Mouse (Mus musculus): Measurements from ENCODE around the gene Sct. TPM values are rescaled to one million over a fixed set of nuclear protein-coding genes. Genes with fewer than 3 reads are reported as not detected.

Sct gene
- polyA plus RNA-seq (2012; rRNA removed): 0.41 and 1.3 TPM in 2 replicates

DNA sequence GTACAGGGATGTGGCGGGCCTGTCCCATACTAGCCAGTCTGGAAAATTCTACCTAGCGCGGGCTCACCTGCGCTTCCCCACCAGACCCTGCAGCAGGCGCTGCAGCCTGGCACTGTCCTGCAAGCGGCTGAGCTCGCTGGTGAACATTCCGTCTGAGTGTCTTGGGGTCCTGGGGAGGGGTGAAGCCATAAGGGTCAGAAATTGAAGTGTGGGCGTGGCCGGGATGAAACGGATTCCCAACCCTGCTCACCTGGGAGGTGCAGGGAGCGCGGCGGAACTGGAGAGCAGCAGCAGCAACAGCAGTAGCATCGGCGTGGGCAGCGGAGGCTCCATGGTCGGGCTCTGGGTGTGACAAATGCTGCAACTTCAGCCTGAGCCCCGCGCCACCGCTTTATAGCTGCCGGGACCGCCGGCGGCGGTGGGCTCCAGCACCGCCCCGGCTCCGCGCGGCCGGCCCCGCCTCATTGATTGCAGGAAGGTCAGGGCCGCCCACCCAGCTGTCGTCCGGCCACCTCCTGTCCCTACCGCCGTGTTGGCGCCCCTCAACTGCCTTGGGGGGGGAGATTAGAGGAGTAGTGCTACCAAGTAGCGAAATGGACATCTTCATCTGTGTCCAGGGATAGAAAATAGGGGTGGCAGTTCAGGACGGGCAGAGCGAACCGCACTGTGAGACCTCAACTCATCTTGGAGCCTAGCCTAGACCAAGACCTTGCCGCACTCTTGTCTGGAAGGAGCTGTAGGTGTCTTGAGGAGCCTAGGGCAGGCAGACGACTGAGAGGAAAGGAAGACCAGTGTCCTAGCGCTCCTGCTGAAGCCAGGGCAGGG is at the start of gene Sct:
Gene Sct (minus strand): TSS at position 368 of the 825 bp plus-strand sequence.
- no peak for DNase-seq (ENCODE audit: low spot score)

DNA sequence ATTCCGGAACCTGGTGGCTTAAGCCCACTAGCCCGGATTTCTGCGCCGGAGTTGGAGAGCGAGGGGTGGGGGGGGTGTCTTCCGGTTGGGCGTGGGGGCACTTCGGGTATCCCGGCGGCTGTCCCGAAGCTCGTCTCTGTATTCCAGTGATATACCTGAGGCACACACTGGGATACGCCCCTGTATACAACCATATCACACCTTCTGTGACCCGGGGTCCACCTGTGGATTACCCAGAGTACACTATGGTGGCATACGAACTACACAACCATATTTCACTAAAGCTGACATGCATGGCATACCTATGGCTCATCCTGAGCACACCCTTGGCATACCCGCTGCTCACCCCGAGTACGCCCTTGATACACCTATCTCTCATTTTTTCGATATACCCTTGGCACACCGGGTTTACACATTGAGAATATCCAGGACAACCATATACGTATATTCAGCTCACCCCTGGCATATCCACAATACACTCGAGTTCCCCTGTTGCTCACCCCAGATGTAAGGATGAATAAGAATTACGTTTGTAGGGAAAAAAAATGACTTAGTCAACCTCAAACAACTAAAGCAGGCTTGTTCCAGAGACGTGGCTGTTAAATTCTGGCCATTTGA is 49.5 kb upstream of the Sct start:
- no peak for DNase-seq (ENCODE audit: low spot score)

DNA sequence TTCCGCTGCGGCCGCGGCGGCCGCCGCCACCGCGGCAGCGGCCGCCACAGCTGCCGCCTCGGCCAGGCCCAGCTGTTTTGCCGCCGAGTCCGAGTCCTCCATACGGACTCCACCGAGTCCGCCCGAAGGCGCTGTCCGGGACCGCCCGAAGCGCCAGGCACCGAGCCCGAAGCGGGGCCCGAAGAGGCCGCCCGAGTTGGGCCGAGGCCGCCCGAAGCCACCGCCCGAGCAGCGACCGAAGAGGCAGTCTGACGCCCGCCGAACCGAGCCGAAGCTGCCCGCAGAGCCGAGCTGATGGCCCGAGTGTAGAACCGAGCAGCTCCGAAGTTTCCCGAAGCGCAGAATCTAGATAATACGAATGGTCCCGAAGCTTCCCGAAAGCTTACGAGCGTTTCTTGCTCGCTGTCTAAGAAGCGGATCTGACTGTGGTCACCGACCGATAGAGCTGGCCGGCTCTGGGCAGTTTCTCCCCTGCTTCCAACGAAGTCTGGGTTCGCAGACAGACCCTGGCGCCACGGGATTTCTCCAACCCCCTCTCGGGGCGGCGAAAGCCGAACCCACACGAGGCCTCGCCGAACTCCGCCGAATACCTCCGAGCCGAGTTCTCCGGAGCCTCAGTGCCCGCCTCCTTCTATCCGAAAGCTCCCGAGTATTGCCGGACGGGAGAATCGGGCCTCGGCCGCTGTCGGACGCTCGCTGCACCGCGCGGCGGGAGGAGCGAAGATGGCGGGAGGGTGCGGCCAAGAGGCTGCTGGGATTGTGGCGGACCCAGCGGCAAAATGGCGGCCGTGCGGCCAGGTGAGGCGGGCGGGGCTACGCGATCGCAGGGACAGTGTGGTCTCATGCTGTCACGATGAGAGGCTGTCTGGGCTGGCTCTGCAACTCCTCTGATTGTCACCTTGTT is 48.8 kb upstream of the Sct start, which contains the start of the genes Deaf1 and Tmem80:
Gene Deaf1 (minus strand): TSS at position 222 of the 904 bp plus-strand sequence.
Gene Tmem80 (plus strand): TSS at position 271 of the 904 bp plus-strand sequence.
- DNase-seq (ENCODE audit: low spot score): peak; percentile 98

DNA sequence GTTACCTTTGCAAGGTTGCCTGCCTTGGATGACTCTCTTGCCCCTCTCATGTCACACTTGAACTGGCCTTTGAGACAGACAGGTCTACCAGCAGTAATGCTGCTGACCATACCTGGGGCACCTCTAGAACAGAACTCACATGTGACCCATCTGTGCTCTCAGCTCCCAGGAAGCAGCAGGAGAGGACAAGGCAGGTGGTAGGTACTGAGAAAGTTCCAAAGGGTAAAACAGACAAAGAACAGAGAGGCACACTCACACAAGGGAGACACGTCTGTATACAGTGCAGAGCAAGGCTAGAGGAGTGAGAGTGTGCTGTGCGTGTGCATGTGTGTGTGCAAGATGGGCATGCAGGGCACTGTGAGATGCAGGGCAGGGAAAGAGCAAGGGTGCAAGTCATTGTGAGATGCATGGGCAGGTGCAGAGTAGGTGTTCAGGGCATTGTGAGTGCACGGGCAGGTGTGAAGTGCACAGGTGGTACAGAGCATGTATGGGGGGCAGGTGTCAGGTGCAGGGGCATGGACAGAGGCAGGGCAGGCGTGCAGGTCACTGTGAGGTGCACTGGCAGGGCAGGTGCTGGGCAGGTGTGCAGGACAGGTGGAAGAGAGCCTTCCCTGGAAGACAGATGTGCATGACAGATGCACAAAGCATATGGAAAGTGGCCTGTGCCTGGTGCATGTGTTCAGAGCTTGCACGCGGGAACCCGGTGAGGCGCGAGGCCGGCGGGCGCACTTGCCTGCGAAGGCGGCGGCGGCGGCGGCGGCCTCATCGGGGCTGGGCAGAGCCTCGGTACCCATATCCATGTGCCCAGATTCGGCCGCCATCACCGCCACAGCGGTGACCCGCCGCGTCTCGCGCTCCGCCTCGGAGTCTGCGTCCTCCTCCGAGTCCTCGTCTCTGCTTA is 47.9 kb upstream of the Sct start:
- no peak for DNase-seq (ENCODE audit: low spot score)

DNA sequence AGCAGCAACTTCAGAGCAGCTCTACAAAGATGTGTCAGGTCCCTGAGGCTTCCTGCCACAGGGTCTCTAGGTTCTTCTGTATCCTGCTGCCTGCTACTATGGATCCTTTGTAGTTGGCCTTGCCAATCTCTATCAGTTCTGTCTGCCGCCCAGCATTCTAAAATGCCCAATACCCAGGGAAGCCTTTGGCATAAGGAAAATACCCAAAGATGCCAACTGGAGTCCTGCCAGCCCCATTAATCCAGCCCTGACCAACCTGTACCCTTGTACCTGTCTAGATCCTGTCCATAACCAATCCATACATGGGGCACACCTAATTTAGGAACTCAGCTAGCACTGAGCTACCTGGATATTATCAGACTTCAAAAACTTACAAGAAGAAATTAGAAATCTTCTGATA is 45.8 kb upstream of the Sct start:
- no peak for DNase-seq (ENCODE audit: low spot score)

DNA sequence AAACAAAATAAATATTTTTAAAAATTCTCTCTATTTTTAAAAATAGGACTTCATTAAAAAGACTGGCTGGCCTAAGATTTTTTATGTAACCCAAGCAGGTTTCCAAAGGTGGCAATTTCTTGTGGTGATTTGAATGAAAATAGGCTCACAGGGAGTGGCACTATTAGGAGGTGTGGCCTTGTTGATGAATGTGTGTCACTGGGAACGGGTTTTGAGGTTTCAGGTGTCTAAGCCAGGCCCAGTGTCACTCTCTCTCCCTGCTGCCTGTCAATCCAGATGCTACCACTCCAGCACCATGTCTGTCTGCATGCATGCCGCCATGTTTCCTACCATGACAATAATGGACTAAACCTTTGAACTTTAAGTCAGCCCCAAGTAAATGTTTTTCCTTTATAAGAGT is 40.5 kb upstream of the Sct start:
- DNase-seq (ENCODE audit: low spot score): no peak

DNA sequence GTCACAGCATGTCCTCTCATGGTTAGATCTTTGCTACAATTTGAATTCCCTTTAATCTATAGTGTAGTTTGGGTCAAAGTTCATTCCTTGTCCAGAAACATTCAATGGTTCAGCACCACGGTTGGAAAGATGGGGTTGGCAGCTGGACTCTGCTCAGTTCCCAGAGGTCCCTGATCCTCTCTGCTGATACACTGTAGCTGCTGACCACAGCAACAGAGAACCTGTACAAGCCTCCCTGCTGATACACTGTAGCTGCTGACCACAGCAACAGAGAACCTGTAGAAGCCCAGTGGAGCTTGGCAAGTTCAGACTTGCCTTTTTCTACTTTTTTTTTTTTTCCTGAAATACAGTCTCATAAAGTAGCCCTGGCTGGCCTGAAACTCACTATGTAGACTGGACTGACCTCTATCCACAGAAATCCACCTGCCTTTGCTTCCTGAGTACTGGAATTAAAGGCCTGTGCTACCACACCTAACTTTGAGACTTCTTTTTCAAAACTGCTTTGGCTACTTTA is 38.7 kb upstream of the Sct start:
- no peak for DNase-seq (ENCODE audit: low spot score)

DNA sequence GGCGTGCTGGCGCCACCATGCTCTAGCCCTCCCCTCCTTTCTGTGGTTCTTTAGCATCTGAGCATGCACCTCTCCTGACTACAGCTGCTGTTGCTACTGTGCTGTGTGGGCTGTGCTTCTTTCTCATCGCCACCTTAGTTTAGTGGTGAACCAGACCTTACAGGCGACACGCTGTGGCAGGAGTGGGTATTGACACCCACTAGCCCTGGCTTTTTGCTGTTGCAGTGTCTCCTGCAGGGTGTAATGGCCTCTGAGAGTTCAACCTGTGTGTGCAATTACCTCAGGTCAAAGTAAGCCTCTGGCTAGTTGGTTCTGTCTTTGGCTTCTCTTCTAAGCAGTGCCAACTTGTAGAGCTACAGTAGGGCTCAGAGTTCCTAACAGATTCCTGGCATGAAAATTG is 37.0 kb upstream of the Sct start:
- DNase-seq (ENCODE audit: low spot score): no peak

DNA sequence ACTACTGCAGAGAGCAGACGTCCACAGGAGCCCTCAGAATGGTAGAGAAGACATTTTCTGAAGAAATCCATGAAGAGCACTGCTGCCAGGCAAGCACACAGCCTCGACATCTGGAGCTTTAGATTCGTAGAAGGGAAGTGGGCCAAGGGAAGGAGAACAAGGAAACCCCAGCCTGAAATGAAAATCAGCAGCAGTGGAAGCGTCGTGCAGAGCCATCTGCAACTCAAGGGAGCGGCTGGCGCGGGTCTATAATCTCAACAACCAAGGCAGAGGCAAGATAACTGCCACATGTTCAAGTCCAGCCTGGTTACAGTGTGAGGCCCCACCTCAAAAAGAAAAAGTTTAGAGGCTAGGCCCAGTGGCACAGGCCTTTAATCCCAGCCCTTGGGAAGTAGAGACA is 36.1 kb upstream of the Sct start:
- no peak for DNase-seq (ENCODE audit: low spot score)

DNA sequence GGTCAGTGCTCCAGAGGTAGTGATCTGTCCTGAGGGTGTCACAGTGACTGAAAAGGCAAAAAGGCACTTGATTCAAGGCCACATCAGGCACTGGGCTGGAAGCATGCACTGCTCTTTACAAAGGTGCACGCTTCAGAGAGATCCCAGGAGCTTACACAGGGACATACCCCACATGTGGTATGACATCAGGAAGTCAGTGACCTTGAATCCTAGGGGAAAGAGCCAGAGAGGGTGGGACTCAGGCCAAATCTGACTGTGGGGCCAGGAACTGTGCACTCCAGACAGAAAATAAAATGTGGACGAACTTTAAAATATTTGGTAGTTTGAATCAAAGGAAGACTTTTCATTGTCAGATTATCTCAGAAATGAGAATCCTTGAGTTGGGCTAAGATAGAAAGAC is 35.5 kb upstream of the Sct start:
- no peak for DNase-seq (ENCODE audit: low spot score)

DNA sequence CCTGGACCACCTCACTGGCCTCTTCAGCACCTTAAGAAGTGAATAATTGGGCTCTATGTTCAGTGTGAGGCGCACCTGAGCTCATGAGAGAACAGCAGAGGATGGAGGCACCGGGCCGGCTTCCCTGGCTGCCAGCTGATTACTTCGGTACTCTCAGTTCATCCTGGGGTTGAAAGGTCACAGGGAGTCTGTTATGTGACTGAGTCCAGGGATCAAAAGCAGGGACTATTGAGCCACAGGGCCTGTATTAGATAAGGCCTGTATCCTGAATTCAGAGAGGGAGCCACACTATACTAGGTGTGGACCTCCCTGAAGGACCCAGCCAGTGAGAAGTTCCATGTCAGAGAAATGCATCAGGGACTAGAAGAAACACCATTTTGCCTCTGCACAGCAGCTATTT is 25.6 kb upstream of the Sct start:
- DNase-seq (ENCODE audit: low spot score): no peak

DNA sequence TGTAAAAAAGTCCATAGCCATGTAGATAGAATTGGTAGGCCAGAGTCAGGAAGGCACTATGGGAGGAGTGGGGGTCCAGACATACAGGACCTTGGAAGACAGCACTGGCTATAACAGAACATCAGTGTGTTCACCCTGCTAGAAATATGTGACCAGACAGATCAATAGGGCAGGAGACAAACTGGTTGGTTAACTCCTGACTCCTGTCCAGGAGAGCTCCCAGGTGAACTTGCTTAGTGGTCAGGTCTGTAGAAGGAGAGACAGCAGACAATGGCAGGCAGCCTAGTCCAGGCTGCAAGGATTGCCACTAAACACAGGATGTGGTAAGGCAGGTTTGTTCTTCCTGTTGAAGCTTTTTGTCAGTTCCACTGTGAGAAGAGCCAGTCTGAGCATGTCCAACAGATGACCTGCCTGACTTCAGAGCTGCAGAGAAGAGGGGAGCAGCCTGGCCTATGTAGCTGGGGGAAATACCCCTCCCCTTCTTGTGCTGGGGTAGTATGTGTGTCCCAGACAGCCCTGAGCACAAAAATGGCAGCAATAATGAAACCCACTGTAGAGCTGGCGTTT is 23.9 kb upstream of the Sct start:
- peak; percentile 19 for DNase-seq (ENCODE audit: low spot score)

DNA sequence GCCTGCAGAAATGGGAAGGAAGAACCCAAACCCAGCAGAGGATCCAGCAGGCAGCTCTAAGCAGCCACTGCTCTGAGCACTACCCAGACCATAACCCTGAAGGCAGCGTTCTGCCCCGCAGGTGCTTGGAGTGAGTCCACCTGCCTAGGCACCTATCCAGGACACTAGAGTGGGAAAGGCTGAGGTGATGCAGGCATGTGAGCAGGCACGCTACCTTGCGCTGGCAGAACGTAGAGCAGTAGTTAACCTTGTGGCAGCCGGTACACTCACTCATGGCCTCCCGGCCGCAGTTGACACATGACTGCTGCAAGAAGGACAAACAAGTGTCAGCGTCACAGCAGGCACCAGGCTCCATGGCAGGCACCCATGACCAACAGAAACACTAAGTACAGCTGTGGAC is 22.5 kb upstream of the Sct start:
- no peak for DNase-seq (ENCODE audit: low spot score)

DNA sequence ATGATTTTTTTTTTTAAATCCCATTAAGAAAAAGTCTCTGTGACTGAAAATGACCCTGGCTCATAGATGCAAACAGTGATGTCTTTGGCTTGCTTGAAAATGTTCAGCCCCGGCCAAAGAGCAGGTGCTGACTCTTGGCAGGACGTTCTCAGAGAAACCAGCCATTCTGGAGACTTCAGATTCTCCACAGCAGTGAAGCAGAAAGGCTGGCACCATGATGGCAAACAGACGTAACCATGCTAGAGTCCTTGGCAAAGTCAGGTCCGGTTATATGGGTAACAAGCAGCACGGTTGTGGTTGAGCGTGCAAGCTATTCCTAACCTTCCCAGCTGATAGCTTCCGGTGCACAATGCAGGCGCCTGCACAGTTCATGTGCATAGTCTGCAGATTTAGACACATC is 20.2 kb upstream of the Sct start:
- DNase-seq (ENCODE audit: low spot score): no peak

DNA sequence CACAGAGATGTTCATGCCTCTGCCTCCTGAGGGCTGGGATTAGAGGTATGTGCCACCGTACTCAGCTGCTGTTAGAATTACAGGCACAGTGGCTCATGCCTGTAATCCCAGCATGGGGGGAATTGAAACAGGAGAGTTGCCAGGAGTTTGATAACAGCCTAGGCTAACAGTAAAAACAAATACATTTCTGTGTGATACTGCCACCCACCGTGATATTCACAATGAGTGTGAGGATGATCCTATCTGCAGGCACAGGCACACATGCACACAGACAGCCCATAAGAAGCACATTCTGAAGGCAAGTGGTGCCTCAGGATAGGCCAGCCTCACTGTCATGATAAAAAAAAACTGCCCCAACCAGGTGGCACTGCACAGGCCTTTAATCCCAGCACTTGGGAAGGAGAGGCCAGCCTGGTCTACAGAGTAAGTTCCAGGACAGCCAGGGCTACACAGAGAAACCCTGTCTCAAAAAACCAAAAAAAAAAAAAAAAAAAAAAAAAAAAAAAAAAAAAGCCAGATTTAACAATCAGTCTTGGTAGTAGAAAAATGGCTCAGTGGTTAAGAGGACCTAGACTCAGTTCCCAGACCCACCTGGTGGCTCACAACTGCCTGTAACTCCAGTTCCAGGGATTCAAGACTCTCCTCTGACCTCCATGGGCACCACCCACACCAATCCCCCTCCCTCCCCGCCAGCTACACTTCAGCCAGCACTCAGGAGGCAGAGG is 19.2 kb upstream of the Sct start:
- DNase-seq (ENCODE audit: low spot score): no peak

DNA sequence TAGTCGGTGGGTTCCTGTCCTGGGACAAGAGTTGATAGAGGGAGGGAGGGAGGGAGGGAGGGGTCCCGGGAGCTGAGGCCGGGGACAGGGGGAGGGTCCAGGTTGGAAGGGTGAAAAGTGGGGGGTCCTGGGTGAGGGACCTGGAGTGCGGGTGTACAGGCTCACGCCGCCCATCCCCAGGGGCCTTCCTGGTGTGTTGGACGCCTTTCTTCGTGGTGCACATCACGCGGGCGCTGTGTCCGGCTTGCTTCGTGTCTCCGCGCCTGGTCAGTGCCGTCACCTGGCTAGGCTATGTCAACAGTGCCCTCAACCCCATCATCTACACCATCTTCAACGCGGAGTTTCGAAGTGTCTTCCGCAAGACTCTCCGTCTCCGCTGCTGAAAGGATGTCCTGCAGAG is 15.5 kb upstream of the Sct start:
- peak; percentile 16 for DNase-seq (ENCODE audit: low spot score)

DNA sequence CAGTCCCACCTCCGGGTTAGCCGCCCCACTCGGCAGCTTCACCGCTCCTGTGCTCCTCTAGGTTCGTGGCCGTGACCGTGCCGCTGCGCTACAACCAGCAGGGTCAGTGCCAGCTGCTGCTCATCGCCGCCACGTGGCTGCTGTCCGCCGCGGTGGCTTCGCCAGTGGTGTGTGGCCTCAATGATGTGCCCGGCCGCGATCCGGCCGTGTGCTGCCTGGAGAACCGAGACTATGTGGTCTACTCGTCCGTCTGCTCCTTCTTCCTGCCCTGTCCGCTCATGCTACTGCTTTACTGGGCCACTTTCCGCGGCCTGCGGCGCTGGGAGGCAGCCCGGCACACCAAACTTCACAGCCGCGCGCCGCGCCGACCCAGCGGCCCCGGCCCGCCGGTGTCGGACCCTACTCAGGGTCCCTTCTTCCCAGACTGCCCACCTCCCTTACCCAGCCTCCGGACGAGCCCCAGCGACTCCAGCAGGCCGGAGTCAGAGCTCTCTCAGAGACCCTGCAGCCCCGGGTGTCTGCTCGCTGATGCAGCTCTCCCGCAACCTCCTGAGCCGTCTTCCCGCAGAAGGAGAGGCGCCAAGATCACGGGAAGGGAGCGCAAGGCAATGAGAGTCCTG is 15.0 kb upstream of the Sct start:
- DNase-seq (ENCODE audit: low spot score): peak; percentile 26

DNA sequence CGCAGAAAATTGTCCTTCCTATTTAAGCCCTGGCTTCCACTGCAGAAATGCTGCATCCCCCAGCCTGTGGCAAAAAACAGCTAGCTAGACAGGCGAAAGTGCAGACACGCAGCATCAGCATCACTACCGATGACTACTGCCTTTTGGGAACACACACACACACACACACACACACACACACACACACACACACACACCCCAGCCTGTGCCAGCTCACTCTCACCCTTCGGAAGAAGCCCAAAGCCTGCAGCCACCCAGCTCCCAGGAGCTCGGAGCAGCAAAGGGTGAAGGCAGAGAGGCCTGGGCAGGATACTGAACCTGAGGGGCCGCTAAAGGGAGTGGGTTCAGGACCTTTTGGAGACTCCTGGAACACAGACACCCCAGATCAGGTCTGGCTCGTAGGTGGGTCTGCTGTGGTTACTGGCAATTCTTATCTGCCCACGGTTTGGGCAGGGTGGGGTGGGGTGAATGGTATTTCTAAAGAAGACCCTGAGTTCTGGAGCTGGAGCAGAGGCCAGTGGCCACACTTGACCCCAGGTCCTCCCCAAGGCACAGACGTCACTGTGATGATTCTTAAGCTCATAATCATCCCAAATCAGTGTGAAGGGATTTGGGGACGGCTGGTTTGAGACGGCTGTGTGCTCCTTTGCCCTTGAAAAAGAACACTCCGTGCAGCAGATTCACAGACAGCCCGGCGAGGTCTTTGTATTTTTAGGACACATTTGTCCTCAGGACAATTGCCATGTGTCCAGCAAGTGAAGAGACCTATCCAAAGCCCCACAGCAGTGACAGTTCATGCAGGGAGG is 13.9 kb upstream of the Sct start:
- no peak for DNase-seq (ENCODE audit: low spot score)

All from urinary bladder, adult 2 months (tissue).